Mouse (Mus musculus) heart, adult 2 months (tissue): ENCODE measurements at regions not wholly inside any gene's neighbourhood (a gene's known extent, or its start where the extent isn't known, plus 50 kb on each side); places are given as distances from the start of the nearest gene placed in this dataset.

ENCODE experiments used
- CTCF ChIP-seq: fragments of 200-600 bp; IDR thresholded peaks from 2 replicates; pipeline ENCODE4 v1.8.1; 2022; ENCODE audit warnings: antibody characterized with exemption, mild to moderate bottlenecking, moderate library complexity
- EP300 ChIP-seq: fragments of 200-500 bp; IDR thresholded peaks from 2 replicates; pipeline ENCODE4 v1.6.1; 2011; ENCODE audit warnings: low read depth, low read length, control low read depth; ENCODE audit not compliant: insufficient read depth

DNA sequence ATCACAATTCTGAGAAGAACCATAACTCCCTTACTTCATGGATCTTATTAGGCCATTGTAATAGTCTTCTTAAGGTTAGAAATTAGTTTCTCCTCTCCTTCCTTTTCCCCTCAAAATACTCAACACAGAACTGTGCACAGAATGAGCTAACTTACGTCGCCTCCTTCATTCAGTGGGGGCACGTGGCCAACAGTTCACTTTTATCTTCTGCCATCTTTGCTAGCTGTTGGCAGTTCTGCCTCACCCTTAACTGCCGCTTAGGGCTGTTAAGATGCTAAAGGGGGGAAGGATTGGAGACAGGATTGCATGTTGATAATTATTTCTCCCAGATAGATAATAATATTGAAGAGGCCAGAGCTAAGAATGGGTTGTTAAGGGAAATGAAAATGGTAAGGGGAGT is 158.0 kb downstream of the Kcna5 start:
- TF ChIP-seq CTCF (no peak), EP300 (no peak)
